Mouse (Mus musculus) kidney, embryonic 16.5 days (tissue): ENCODE results near the gene B4galt2. TPM values are rescaled to one million over a fixed set of nuclear protein-coding genes. Genes with fewer than 3 reads are reported as not detected.

Source experiments
- ATAC-seq: fragments of 200-750 bp; cut with Nextera tagmentation; 2 replicates; pipeline ENCODE4 v1.8.0; 2017; ENCODE audit warnings: moderate TSS enrichment; ENCODE audit not compliant: low FRiP score, low TSS enrichment
- H3K27ac ChIP-seq: fragments of 300-500 bp; sonication (generic); 2 replicates; pipeline ENCODE4 v1.5.1; 2014; ENCODE audit warnings: low read length
- H3K27me3 ChIP-seq: fragments of 300-500 bp; sonication (generic); 2 replicates; pipeline ENCODE4 v1.6.1; 2014; ENCODE audit warnings: low read length, control low read depth, mixed read lengths; ENCODE audit not compliant: insufficient read depth
- H3K36me3 ChIP-seq: fragments of 300-500 bp; sonication (generic); 2 replicates; pipeline ENCODE4 v1.6.1; 2014; ENCODE audit warnings: low read length, control low read depth, mixed read lengths; ENCODE audit not compliant: insufficient read depth
- H3K4me1 ChIP-seq: fragments of 300-500 bp; sonication (generic); 2 replicates; pipeline ENCODE4 v1.6.1; 2014; ENCODE audit warnings: low read length, control low read depth, mixed read lengths; ENCODE audit not compliant: insufficient read depth
- H3K4me2 ChIP-seq: fragments of 300-500 bp; sonication (generic); replicated peaks from 2 replicates; pipeline ENCODE4 v1.6.1; 2014; ENCODE audit warnings: low read depth, low read length
- H3K4me3 ChIP-seq: fragments of 300-500 bp; sonication (generic); 2 replicates; pipeline ENCODE4 v1.5.1; 2014; ENCODE audit warnings: mild to moderate bottlenecking, low read length
- H3K9ac ChIP-seq: fragments of 300-500 bp; sonication (generic); replicated peaks from 2 replicates; pipeline ENCODE4 v1.6.1; 2014; ENCODE audit warnings: low read length
- H3K9me3 ChIP-seq: fragments of 300-500 bp; sonication (generic); 2 replicates; pipeline ENCODE4 v1.6.1; 2016; ENCODE audit warnings: low read length, control low read depth
- WGBS: fragments of 180-500 bp; shearing (Covaris S2); extraction: QIAGEN DNeasy Blood & Tissue Kit; methylation state at CpG from one replicate; pipeline ENCODE4 v1.1.7; 2014; 5-methylcytosine and 5-hydroxymethylcytosine counted together
- polyA plus RNA-seq: library from polyadenylated mRNA; unstranded; fragments of >200 nt; fragmentation: Nextera tagmentation; extraction: Ambion mirVana; gene quantifications from 2 replicates; pipeline ENCODE4 v1.2.1, GENCODE M21; 2015

The B4galt2 gene
- polyA plus RNA-seq, 1 experiment from 2014 or later: 18.0 TPM

DNA sequence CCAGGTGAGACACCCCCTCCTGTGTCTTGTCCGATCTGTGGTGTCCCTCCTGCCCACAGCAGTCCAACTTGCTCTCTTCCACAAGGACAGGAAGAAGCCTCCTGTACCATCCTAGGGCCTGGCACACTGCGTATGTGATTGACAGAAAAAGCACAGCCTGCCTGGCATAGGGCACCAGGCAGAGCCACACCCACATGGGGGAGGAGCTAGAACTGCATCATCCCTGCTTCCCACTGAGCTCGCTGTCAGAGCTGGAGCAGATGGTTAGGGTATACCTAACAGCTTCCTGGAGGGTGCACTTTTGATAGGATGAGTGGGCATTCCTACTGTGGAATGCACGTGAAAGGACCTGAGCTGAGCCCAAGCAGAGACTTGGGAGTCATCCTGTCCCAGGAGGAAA, 20.5 kb downstream of the B4galt2 start:
- no peak for ATAC-seq
- peaks cover 11% of the 10 kb centered on the region for H3K4me1 ChIP-seq
- H3K4me3 ChIP-seq: no peak overlapping the region
- H3K27ac ChIP-seq: no peak overlapping the region
- no peak overlapping the region for H3K4me2 ChIP-seq
- WGBS: 54% methylated on average over 4 of the region's 4 CpGs
- H3K9me3 ChIP-seq: no peaks in the 10 kb centered on the region
- H3K36me3 ChIP-seq: no peaks in the 10 kb centered on the region
- H3K27me3 ChIP-seq: no peaks in the 10 kb centered on the region
- H3K9ac ChIP-seq: no peak overlapping the region

DNA sequence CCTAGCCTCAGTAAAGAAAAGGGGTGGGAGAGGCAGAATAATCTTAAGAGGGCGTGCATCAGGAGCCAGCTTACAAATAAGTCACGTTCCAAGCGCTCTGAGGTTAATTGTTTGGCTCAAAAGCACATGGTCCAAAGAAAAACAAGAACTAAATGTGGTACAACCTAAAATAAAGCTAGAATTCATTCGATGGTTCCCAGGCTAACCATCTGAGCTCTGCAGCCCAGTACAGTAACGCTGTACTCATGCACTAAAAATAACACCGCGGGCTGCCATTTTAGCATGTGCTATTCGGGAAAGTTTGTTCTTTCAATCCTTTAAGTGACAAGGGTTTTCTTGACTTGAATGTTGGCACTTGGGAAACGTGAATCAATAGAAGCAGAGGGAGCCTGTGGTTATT, 22.7 kb downstream of the B4galt2 start:
- Histone ChIP-seq H3K27ac (no peak overlapping the region), H3K9me3 (no peaks in the 10 kb centered on the region), H3K4me2 (no peak overlapping the region), H3K4me3 (no peak overlapping the region), H3K27me3 (no peaks in the 10 kb centered on the region), H3K36me3 (peaks cover 8% of the 10 kb centered on the region), H3K9ac (no peak overlapping the region), H3K4me1 (peaks cover 3% of the 10 kb centered on the region)
- ATAC-seq: no peak
- WGBS: 79% methylated on average over 9 of the region's 9 CpGs

DNA sequence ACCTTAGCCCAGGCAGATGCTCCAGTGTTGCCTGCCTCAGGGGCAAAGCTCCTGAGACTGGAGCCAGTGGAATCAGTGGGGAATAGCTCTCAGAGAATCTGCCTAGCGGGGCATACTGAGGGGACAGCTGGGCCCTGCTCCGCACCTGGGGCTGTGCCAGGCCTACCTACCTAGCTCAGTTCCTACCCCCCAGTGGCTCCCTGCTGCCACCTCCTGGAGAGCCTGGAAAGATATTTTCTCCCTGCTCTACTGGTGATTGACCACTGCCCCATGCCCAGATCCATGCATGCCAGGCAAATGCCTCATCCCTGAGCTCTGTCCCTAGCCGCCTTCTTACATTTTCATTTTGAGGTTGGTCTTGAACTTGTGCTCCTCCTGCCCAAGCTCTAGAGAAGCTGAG, 24.5 kb downstream of the B4galt2 start:
- Histone ChIP-seq H3K9me3 (no peaks in the 10 kb centered on the region), H3K9ac (no peak overlapping the region), H3K4me3 (no peak overlapping the region), H3K4me1 (no peaks in the 10 kb centered on the region), H3K27me3 (no peaks in the 10 kb centered on the region), H3K36me3 (peaks cover 8% of the 10 kb centered on the region), H3K27ac (no peak overlapping the region), H3K4me2 (no peak overlapping the region)
- 84% methylated on average over 3 of the region's 3 CpGs for WGBS
- ATAC-seq: peak; percentile 67; the same call in 1 of the 2 replicates

DNA sequence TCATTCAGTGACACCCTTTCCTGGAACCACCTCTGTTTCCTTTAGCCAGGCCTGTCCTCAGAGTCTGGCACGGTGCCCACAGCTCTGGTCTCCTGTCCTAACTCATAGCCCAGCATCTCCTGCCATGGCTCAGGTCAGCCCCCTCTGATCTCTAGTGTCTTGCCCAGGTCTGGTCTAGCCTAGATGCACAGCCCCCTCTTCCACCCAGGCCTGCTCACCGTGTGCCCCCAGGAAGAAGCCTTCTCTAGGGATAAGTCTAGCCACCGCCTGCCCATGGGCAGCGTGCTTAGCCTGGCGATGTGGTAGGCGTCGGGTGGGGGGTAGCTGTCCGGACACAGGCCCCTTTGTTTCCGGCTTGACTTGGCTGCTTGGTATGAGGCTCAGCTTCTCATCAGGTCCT, 28.1 kb downstream of the B4galt2 start:
- 80% methylated on average over 9 of the region's 9 CpGs for WGBS
- Histone ChIP-seq H3K4me3 (no peak overlapping the region), H3K36me3 (peaks cover 8% of the 10 kb centered on the region), H3K27ac (no peak overlapping the region), H3K4me1 (no peaks in the 10 kb centered on the region), H3K9ac (no peak overlapping the region), H3K27me3 (no peaks in the 10 kb centered on the region), H3K4me2 (no peak overlapping the region), H3K9me3 (no peaks in the 10 kb centered on the region)
- ATAC-seq: no peak

DNA sequence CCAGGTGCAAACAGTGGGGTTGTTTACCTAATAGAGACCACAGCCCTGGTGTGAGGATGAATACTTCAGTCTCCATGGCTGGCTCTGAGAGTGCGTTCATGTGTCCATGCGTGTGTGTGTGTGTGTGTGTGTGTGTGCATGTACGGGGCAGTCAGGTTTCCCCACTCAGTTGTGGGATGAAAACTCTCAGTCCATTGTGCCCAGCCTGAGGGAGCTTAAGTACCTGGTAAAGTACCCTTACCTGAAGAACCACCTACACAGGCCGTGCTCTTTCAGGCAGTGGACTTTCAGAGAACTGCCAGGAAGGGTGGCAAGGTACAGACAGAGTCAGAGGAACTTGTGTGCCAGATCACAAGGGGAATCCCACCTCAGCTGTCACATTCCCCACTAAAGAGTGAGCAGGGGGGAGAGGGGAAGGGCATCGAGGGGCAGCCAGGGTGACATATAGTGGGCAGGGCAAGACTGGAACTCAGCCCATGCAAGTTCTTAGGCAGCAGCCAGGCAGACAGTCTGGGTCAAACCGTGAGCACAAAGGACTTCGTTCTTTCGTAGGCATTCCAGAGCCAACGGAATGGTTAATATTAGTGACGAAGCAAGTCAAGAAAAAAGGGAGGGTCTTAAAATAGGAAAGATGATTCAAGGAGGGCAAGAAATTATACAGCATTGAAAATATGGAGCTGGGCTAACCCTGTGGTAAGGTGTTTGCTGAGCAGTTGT, 31.0 kb downstream of the B4galt2 start:
- Histone ChIP-seq H3K9me3 (no peaks in the 10 kb centered on the region), H3K4me3 (no peak overlapping the region), H3K27ac (no peak overlapping the region), H3K4me2 (no peak overlapping the region), H3K4me1 (no peaks in the 10 kb centered on the region), H3K36me3 (peaks cover 8% of the 10 kb centered on the region), H3K9ac (no peak overlapping the region), H3K27me3 (no peaks in the 10 kb centered on the region)
- 82% methylated on average over 10 of the region's 10 CpGs for WGBS
- no peak for ATAC-seq

DNA sequence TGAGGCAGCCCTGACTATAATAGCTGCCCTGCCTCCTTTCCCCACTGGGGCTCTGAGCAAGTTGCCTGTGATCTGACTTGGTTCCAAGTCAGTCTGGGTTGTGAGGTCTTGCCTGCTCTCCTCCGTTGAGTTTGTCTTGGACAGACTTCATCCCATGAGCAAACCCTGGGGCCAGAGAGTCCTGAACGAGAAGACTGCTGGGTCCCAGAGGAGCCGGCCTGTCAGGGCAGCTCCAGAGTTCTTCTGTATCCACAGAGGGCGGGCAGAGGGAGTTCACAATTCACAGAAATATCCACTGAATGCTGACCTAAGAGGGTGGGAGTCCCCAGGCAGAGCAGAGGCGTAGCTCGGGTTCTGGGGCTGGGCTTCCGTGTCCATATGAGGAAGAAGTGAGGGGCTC, 32.4 kb downstream of the B4galt2 start:
- Histone ChIP-seq H3K4me1 (no peaks in the 10 kb centered on the region), H3K4me3 (no peak overlapping the region), H3K36me3 (0 out of 2 replicates have a peak, but pooled peaks cover 5% of the 10 kb centered on the region), H3K27ac (no peak overlapping the region), H3K27me3 (no peaks in the 10 kb centered on the region), H3K9ac (no peak overlapping the region), H3K9me3 (no peaks in the 10 kb centered on the region), H3K4me2 (no peak overlapping the region)
- WGBS: 68% methylated on average over 7 of the region's 7 CpGs
- ATAC-seq: peak; percentile 36; the same call in 1 of the 2 replicates

DNA sequence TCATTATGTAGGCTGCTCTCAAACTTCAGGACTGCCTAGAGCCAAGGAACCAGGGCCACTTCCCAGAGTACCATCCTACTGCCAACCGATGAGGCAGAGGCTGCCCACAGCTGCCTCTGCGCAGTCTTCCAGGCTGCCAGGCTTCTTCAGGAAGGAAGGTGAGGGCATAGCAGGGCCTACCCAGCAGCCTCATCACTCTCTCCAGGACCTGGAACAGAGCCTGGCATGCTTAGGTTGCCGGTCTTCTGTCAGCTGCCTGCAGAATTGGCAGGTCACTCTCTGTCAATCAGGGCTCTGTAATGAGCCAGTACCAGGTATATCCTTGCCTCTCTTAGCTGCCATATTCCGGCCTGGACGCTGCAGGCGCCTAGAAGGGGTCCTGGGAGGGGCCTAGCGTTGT, 33.1 kb downstream of the B4galt2 start:
- Histone ChIP-seq H3K27ac (no peak overlapping the region), H3K4me3 (no peak overlapping the region), H3K9ac (no peak overlapping the region), H3K9me3 (no peaks in the 10 kb centered on the region), H3K4me2 (no peak overlapping the region), H3K36me3 (0 out of 2 replicates have a peak, but pooled peaks cover 7% of the 10 kb centered on the region), H3K4me1 (no peaks in the 10 kb centered on the region), H3K27me3 (no peaks in the 10 kb centered on the region)
- no peak for ATAC-seq
- WGBS: 76% methylated on average over 7 of the region's 7 CpGs

DNA sequence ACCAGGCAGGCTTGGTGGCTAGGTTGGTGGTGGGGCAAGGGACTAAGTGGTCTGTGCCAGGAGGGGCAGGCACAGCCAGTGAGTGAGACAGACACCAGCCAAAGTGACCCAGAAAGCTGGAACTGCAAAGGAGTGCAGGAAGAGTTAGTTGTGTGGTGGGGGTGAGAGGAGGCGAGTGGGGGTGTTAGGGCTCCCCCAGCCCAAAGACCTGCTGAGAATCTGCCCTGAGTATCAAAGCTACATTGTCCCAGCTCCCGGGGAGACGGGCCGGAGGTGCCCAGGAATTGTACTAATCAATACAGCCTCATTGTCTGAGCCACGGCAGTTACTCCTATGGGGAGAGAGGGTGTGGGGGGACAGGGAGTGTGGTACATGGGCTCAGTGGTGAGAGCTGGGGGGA, 33.8 kb downstream of the B4galt2 start:
- Histone ChIP-seq H3K4me1 (no peaks in the 10 kb centered on the region), H3K27me3 (no peaks in the 10 kb centered on the region), H3K36me3 (0 out of 2 replicates have a peak, but pooled peaks cover 7% of the 10 kb centered on the region), H3K4me2 (no peak overlapping the region), H3K4me3 (no peak overlapping the region), H3K9me3 (no peaks in the 10 kb centered on the region), H3K9ac (no peak overlapping the region), H3K27ac (no peak overlapping the region)
- WGBS: 72% methylated on average over 5 of the region's 5 CpGs
- ATAC-seq: no peak

DNA sequence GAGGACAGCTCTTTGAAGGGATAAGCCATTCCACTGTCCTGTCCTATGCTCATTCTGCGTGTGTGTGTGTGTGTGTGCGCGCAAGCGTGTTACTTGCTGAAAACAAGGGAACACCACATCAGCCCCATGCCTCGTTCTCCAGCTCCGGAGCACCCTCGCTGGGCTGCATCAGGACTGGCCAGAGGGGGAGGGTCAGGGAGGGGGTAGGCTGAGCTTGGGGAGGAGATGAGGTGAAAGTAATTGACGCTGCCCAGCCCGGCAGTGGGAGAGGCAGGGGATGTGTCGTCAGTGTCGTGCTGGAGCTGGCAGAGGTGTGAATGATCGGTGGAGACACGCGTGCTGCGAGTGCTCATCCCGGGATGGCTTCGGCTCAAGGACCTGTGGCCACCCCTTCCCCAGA, 34.2 kb downstream of the B4galt2 start:
- Histone ChIP-seq H3K36me3 (0 out of 2 replicates have a peak, but pooled peaks cover 7% of the 10 kb centered on the region), H3K27me3 (no peaks in the 10 kb centered on the region), H3K4me3 (no peak overlapping the region), H3K4me1 (no peaks in the 10 kb centered on the region), H3K9me3 (no peaks in the 10 kb centered on the region), H3K27ac (no peak overlapping the region), H3K4me2 (no peak overlapping the region), H3K9ac (no peak overlapping the region)
- WGBS: 49% methylated on average over 17 of the region's 17 CpGs
- ATAC-seq: no peak

DNA sequence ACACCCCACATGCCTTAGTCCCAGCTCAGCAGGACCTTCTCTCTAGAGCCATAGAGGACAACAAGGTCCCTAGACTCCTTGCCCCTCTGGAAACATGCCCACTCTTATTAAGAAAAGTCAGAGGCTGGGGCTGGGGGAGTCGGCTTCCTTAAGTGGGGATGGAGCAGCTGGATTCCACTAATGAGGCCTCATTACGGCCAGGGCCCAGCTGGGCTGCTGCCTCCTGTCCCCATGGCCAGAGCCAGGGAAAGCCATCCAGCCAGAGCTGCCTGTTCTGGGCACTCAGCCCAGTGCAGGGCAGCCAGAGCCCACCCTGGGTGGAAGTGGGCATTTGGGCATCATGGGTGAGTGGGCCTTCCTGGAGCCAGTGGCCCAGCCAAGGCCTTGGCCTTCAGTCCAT, 36.3 kb downstream of the B4galt2 start:
- Histone ChIP-seq H3K9ac (no peak overlapping the region), H3K27ac (no peak overlapping the region), H3K4me1 (no peaks in the 10 kb centered on the region), H3K4me2 (no peak overlapping the region), H3K9me3 (no peaks in the 10 kb centered on the region), H3K27me3 (no peaks in the 10 kb centered on the region), H3K4me3 (no peak overlapping the region), H3K36me3 (0 out of 2 replicates have a peak, but pooled peaks cover 7% of the 10 kb centered on the region)
- WGBS: 36% methylated on average over 2 of the region's 2 CpGs
- ATAC-seq: no peak
